Mouse (Mus musculus): ENCODE data around the gene Hltf. TPM values are rescaled to one million over a fixed set of nuclear protein-coding genes. Genes with fewer than 3 reads are reported as not detected.
"Not testable (repeated sequence)": the region's sequence is repeated elsewhere in the genome, so short reads cannot be mapped to it uniquely, and the experiment has no call there.

Hltf gene
- total RNA-seq (2021), result 10 to 100 TPM; 20.9 to 22.5 TPM

GRCm38 (mm10) chr3:20057306-20058196 lies at the start of gene Hltf:
Hltf (plus strand) TSS chr3:20057811.
- DNase-seq (ENCODE audit: extremely low spot score in 1 of 2, low spot score in 1 of 2), result peak; percentile 80 to 92

GRCm38 (mm10) chr3:20010464-20010863 lies 47.1 kb upstream of the Hltf start:
- DNase-seq (ENCODE audit: extremely low spot score in 1 of 2, low spot score in 1 of 2), result no peak

GRCm38 (mm10) chr3:20010905-20011304 lies 46.7 kb upstream of the Hltf start:
- not testable (repeated sequence) for DNase-seq (ENCODE audit: extremely low spot score in 1 of 2, low spot score in 1 of 2)

- DNase-seq (ENCODE audit: extremely low spot score in 1 of 2, low spot score in 1 of 2), result no peak
These were observed 43.2 kb upstream of the Hltf start for GRCm38 (mm10) chr3:20014454-20014853.

GRCm38 (mm10) chr3:20018076-20018475 lies 39.5 kb upstream of the Hltf start:
- no peak for DNase-seq (ENCODE audit: extremely low spot score in 1 of 2, low spot score in 1 of 2)

DNA sequence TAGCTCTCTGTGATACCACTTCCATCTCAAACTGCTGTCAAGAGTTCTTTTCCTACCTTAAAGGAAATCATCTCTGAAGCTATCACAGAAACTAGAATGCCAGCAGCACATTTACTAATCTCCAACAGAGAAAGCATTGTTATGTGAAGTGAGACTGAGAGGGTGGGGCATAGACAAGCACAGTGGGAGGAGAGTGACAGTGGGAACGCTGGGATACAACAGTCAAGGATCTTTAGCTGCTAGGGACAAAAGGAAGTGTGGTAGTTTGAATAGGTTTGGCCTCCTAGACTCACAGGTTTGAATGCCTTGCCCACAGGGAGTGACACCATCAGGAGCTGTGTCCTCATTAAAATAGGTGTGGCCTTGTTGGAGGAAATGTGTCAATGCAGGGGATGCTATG lies 33.8 kb upstream of the Hltf start:
- DNase-seq (ENCODE audit: extremely low spot score in 1 of 2, low spot score in 1 of 2), result no peak

GRCm38 (mm10) chr3:20026481-20026880 lies 31.1 kb upstream of the Hltf start:
- no peak for DNase-seq (ENCODE audit: extremely low spot score in 1 of 2, low spot score in 1 of 2)

GRCm38 (mm10) chr3:20026996-20027689 lies 30.5 kb upstream of the Hltf start:
- no peak for DNase-seq (ENCODE audit: extremely low spot score in 1 of 2, low spot score in 1 of 2)

DNA sequence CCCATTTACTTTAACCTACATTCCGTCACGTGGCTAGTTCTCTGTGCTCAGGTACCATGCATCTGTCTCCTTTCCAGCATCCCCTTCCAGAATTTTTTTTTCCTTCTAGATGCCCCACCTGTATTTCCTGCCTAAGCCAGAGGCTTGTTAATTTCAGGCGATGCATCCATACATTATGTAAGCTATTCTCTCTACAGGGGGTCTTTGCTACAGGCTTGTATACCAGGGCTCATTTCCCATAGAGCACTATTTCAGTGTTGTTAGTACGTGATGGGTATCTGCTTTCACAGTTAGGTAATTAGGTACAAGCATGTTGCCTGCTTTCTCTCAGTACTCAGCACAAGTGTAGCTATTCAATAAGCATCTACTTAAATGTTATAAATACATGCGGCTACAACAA lies 29.8 kb upstream of the Hltf start:
- no peak for DNase-seq (ENCODE audit: extremely low spot score in 1 of 2, low spot score in 1 of 2)

DNA sequence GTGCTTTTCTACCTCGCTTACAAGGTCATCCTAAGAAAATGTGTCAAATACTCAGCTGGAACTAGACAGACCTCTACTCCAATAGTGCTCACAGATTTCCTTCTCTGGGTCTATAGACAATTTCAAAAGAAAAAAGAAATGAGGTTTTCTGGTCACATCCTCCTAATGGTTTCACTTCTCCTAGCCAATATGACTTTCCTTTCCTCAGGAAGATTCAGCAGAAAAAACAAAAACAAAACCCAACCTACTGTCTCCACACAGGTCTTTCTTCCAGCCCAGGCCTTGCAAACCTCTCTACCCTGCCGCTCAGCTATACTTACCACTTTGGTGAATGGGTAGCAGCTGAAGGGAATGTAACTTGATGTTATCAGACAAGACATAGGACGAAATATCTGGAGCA lies 29.0 kb upstream of the Hltf start:
- no peak for DNase-seq (ENCODE audit: extremely low spot score in 1 of 2, low spot score in 1 of 2)

DNA sequence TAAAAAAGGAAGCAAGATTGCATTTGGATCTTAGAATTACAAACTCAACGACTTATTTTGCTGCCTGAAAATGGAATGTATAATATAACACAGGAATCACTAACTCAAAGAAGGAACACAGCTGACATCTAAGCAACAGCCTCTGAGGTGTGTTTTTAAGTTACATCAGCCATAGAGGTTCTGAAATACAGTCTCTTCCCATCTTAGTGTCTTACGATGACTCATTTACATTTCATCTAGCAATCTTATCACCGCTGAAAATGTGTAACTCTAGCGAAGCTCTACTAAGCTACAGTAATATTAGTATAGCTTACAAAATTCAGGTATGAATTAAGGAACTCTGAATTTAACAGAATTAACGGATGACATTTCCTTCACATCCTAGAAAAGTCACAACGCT lies 26.8 kb upstream of the Hltf start:
- DNase-seq (ENCODE audit: extremely low spot score in 1 of 2, low spot score in 1 of 2), result no peak

DNA sequence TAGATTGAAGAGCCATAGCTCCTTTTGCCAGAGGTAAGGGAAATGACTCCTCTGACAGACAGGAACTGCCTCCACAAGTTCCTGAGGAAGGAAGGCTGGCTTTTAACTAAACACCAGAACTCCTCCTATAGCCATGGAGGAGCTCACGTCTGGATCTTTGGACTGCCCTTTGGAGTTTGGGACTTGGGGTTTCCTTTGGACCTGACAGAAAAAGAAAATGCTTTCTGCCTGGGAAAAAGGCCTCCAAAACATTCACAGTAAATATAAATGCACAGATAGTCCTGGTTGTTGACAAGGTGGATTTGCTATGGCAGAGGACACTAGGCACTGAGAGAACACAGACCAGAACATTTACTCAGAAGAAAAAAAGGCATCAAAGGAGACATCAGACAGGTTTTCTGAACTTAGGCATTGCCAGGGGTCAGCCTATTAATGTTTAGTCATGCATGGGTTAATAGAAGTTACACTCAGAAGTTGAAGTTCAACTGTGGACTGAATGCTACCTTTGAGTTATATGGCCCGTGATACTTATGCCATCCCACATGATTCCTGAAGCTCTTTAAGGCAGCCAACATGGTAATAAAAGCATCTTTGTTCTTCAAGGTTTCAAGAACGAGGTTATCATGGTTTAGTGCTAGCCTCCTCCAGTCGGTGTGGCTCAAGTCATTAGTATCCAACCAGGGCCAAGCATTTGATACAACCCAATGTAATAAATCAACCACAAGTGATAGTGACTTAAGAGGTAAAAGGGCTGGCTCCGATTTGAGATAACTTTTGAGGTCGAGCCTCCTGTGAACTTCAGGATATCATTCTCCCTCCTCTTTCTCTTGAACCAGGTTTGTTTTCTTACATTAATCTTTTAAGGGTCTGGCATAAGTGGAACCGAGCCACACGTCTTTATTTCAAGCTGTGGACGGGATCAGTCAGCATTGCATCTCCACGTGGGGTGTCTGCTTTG lies 23.6 kb upstream of the Hltf start:
- no peak for DNase-seq (ENCODE audit: extremely low spot score in 1 of 2, low spot score in 1 of 2)

DNA sequence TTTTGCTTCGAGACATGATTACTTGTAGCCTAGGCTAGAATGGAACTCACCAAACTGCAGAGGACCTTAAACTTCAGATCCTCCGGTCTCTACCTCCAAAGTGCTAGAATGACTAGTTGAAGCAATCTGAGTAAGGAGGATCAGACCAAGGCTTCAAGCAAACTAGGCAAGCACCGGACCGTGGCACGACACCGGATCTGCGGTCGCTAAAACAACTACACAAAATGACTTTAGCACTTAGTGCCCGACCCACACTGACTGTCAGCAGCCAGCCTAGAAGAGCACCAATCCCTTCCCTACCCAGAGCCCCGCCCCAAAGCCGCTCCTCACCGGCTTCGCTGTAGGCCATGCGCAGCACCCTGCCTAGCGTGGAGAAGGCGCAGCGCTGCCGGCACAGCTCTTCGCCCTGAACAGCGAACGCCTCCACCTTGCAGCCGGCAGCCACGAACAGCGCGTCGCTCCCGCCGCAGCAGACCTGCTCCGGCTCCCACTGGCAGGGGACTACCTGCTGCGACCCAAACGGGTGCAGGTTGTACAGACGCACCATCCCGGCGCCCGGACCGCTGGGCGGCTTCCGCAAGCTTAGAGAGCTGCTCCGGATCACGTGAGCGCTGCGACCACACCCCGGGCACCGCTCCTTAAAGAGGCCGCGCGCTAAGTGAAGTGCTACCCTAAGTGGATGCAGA lies 22.7 kb upstream of the Hltf start, which contains the start of gene Hps3:
Hps3 (minus strand) TSS at position 597 of the 686 bp plus-strand sequence.
- peak; percentile 73 to 86 for DNase-seq (ENCODE audit: extremely low spot score in 1 of 2, low spot score in 1 of 2)

GRCm38 (mm10) chr3:20036069-20036468 lies 21.5 kb upstream of the Hltf start:
- no peak for DNase-seq (ENCODE audit: extremely low spot score in 1 of 2, low spot score in 1 of 2)

GRCm38 (mm10) chr3:20041461-20041860 lies 16.1 kb upstream of the Hltf start:
- not testable (repeated sequence) for DNase-seq (ENCODE audit: extremely low spot score in 1 of 2, low spot score in 1 of 2)

DNA sequence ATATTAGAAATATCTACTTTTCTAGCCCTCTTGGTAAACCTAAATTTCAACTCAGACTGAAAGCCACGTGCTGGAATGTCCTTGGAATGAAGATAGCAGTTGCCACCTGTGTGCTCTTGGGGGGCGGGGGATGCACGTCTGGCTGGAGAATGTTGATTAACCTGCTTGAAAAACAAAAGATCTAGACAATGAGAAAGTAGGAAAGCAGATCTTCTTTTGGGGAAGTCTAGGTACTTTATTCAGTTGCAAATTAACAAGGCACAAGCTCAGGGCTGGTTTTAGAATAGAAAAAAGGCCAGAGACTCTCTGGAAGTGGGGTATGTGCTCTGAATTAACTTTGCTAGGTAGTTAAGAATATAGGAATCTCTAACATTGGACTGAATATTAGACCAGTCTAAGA lies 12.9 kb upstream of the Hltf start:
- not testable (repeated sequence) for DNase-seq (ENCODE audit: extremely low spot score in 1 of 2, low spot score in 1 of 2)

DNA sequence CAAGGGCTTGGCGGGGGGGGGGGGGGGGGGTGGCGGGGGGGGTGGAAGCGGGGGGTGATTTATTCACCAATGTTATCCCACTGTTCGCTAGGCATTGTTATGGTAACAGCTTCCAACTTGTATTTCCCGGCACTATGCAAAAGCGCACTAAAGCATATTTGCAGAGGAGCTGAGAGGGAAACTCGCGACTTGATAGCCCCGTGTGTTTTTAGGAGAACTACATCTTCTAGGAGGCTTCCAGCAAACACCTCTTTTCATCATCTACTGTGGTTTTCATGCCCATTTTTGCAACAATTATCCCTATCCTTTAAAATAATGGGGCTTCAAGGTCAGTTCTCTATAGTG lies 558 bp downstream of the Hltf start:
- no peak for DNase-seq (ENCODE audit: extremely low spot score in 1 of 2, low spot score in 1 of 2)

- no peak for DNase-seq (ENCODE audit: extremely low spot score in 1 of 2, low spot score in 1 of 2)
These were observed 18.8 kb downstream of the Hltf start for GRCm38 (mm10) chr3:20076145-20077053.

GRCm38 (mm10) chr3:20082161-20082560 lies 24.6 kb downstream of the Hltf start:
- no peak for DNase-seq (ENCODE audit: extremely low spot score in 1 of 2, low spot score in 1 of 2)

Measured in layer of hippocampus, postnatal 25 days (tissue).